Mouse (Mus musculus) macrophage (primary cell): Measurements from ENCODE around the gene Thada. TPM values are rescaled to one million over a fixed set of nuclear protein-coding genes. Genes with fewer than 3 reads are reported as not detected.

Experiments used
- H3K27ac ChIP-seq: fragments of 350-480 bp; formaldehyde crosslinking; 2 replicates; pipeline ENCODE4 v1.9.0; 2021
- H3K36me3 ChIP-seq: fragments of 350-480 bp; formaldehyde crosslinking; 2 replicates; pipeline ENCODE4 v1.9.0; 2021; ENCODE audit errors: inconsistent target
- H3K4me3 ChIP-seq: fragments of 350-480 bp; formaldehyde crosslinking; 2 replicates; pipeline ENCODE4 v1.9.0; 2021; ENCODE audit errors: inconsistent target
- H3K79me2 ChIP-seq: fragments of 350-480 bp; formaldehyde crosslinking; 2 replicates; pipeline ENCODE4 v1.9.0; 2021; ENCODE audit errors: inconsistent target
- WGBS: methylation state at CpG from one replicate; pipeline ENCODE4 v1.1.7; 2026; ENCODE audit warnings: inconsistent platforms; ENCODE audit not compliant: missing documents; 5-methylcytosine and 5-hydroxymethylcytosine counted together
- polyA plus RNA-seq: library from polyadenylated mRNA; stranded (reverse); fragments of 250-400 nt; gene quantifications from 3 replicates; pipeline ENCODE4 v1.2.4, GENCODE M21; 2018; ENCODE audit warnings: inconsistent platforms

Thada gene
- polyA plus RNA-seq, 1 experiment from 2014 or later: 6.0 TPM

DNA sequence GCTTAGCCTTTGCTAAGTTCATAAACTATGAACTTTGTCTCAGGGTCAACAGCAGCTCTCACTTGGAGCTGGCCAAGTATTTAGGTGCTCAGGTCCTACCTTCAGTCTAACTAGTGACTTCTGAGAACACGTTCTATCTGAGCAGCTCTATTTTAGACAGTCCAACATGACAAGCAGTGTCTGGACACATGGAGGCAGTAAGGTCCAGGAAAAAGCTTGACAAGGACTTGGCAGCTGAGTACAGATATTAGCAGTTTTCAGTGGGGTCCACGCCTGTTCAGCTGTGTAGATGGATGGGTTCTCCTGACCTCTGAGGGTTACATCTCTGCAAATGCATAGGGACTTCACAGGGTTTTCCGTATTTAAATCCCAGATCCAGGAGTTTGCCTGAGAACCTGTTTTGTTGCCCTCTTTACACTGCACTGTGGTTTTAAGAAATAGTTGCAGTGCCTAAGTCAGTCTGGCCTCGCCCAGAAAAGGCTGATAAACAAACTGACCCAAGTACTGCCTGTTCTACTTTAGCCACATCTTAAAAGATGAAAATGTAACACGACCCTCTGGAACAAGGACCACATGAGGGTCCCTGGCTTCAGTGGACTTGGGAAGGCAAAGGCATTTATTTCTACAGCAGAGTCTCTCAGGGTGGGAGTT is 200.4 kb downstream of the Thada start:
- H3K27ac ChIP-seq: no peak overlapping the region
- 98% methylated on average over 5 of the region's 5 CpGs for WGBS
- H3K36me3 ChIP-seq: no peaks in the 10 kb centered on the region

DNA sequence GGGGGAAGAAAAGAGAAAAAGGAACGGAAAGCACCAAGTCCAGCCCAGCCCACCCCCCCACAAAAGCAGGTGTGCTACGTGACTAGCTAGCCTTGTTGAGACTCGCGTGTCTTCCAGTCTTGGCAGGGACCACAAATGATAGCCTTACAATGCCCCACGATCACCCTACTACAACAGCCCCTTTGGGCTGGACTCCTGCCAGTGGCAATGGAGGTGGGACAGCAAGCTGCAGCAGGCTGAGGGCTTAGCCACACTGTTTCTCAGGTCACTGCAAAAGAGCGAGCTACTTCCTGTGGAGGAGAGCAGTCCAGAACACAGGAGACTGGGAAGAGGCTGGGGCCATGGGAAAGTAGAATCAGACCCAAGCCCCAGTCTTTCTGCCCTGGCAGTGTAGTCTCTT is 201.7 kb downstream of the Thada start:
- H3K36me3 ChIP-seq: no peaks in the 10 kb centered on the region
- H3K4me3 ChIP-seq: no peak overlapping the region
- WGBS: 85% methylated on average over 3 of the region's 6 CpGs
- no peaks in the 10 kb centered on the region for H3K79me2 ChIP-seq
- no peak overlapping the region for H3K27ac ChIP-seq

More for the DNA sequence above, 200.4 kb downstream of the Thada start:
- Histone ChIP-seq H3K79me2 (no peaks in the 10 kb centered on the region), H3K4me3 (no peak overlapping the region)

DNA sequence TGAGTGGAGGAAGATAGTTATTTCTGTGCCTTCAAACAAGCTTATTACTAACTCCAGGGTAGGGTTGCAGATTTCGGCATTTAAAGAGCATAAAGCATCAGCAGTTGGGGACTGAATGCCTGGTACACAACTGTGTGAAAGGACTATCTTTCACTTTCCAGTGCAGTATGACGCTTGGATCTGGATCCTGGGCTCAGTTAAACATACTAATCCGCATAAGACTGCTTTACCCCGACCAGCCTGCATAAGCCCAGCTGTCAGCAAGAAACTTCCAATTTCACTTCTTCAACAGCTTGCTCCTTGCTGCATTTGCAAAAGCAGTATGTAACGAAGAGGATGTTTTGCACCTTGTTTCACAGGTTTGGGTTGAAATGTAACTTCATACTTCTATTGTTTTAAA is 202.4 kb downstream of the Thada start:
- 81% methylated on average over 5 of the region's 5 CpGs for WGBS
- no peak overlapping the region for H3K4me3 ChIP-seq
- H3K36me3 ChIP-seq: no peaks in the 10 kb centered on the region
- H3K79me2 ChIP-seq: no peaks in the 10 kb centered on the region
- H3K27ac ChIP-seq: no peak overlapping the region

DNA sequence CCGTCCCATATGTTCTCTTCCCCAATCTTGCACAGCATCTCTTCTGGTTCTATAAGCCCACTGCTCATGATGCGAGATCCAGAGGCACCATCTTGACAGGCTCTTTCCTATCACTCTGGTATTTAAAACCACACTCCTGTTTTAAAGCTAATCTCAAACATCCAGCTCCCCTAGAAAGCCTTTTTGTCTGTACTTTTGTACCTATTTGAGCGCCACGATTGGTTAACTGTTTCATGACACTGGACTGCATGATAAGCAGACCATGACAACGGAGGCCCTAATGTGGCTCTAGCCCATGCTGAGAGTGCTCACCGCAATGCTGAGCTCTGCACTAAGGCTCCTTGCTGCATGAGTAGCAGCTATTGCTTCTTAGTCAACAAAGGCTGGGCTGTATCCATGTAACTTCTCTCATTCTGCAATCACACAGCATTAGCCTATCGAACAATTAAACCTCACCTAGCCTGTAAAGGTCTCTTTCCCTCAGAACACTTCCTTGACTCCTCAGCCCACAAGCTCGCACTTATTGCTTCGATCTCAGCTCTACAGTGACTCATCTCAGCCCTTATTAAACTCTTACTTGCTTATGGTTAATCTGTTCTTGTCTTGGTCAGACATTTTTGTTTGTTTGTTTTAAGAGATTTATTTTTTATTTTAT is 203.6 kb downstream of the Thada start:
- 93% methylated on average over 9 of the region's 9 CpGs for WGBS
- no peaks in the 10 kb centered on the region for H3K36me3 ChIP-seq
- no peak overlapping the region for H3K4me3 ChIP-seq
- H3K27ac ChIP-seq: no peak overlapping the region
- H3K79me2 ChIP-seq: no peaks in the 10 kb centered on the region

DNA sequence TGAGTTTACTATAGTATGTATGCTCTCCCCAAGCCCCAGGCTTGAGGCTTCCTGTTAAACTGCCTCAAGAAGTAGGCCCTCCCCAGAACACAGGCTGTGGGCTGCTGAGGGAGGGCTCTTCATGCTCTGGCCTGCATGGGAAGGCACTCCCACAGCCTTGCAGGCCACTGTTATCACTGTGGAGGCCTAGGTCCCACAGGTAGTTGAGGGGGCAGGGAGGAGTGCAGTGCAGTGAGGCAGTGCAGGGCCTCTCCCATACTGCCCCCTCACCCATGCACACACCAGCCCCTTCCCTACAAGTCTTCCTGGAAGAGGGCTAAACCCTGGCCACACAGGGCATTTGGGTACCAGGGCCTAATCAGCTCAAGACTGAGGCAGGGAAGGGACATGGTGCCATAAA is 205.0 kb downstream of the Thada start:
- Histone ChIP-seq H3K79me2 (no peaks in the 10 kb centered on the region), H3K36me3 (no peaks in the 10 kb centered on the region), H3K4me3 (no peak overlapping the region), H3K27ac (no peak overlapping the region)

DNA sequence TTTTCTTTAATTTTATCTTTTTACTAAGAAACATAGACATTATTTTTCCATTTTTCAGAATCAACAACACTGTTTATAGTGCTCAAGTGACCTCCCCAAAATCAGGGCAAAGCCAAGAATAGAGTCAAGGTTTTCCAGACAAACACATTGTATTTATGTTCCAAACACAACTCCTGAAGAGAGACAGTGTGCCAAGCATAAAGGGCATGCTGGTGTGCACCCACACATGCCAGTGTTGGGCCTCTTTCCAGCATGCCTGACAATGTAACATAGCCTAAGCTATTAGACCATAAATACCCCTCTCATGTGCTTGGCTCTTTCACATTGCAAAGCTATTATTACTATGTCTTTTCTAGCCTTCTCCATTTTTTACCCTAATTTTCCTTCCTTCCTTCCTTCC is 205.8 kb downstream of the Thada start:
- Histone ChIP-seq H3K27ac (no peak overlapping the region), H3K4me3 (no peak overlapping the region), H3K79me2 (no peaks in the 10 kb centered on the region), H3K36me3 (no peaks in the 10 kb centered on the region)

DNA sequence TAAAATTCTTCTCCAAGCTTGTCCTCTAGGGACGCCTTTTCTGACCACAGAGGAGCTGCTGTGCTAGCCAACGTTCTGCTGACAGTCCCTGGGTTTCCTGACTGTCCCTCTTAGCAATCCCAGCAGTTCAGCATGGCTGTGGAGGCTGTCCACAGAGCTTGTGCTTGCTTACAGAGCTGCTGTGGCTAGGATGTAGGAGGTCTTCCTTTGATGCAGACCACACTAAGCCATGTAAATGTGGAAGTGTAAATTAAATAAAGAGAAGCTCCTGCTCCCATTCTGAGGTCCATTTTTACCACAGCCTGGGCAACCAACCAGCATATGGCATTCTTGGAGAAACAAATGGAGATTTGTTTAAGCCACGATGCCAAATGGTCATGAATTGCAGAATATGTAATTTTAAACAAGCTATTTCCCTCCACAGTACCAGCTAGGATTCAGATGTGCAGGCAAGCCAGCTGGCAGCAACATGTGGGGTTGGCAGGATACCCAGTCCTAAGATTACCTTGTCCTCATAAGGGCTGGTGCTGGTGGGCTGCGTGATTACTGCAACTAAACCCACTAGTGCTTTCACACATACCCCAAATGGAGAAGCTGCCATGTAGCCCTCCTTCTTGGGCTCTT is 207.3 kb downstream of the Thada start:
- 43% methylated on average over 4 of the region's 4 CpGs for WGBS

DNA sequence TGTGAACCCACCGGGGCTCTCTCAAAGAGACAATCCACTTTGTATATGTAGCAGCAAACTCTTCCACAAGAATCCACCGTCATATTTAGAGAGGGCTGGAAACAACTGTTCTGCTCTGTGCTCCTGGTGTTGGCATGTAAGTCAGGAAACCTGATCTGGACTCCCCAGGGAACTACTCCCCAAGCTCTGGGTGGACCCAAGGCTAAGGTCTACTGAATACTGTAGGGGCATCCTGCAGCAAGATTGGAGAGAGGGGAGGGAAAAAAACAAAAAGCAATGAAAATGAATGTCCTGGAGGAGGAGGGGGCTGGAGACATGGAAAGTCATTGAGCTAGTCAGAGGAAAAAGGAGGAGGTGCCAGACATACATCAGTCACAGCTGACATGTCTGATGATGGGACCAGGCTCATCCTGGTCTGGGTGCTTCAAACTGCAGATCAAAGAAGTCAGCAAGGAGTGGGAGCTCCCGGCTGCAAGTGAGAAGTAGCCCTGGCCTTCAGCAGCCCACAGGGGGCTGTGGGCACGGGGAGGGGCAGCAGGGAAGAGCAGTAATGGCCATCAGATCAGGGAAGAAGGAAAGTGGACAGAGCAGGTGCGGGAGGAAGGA is 208.0 kb downstream of the Thada start:
- Histone ChIP-seq H3K79me2 (no peaks in the 10 kb centered on the region), H3K4me3 (no peak overlapping the region), H3K27ac (no peak overlapping the region), H3K36me3 (no peaks in the 10 kb centered on the region)
- 98% methylated on average over 5 of the region's 5 CpGs for WGBS

More for the DNA sequence above, 207.3 kb downstream of the Thada start:
- H3K36me3 ChIP-seq: no peaks in the 10 kb centered on the region
- H3K27ac ChIP-seq: no peak overlapping the region
- no peaks in the 10 kb centered on the region for H3K79me2 ChIP-seq
- H3K4me3 ChIP-seq: no peak overlapping the region

DNA sequence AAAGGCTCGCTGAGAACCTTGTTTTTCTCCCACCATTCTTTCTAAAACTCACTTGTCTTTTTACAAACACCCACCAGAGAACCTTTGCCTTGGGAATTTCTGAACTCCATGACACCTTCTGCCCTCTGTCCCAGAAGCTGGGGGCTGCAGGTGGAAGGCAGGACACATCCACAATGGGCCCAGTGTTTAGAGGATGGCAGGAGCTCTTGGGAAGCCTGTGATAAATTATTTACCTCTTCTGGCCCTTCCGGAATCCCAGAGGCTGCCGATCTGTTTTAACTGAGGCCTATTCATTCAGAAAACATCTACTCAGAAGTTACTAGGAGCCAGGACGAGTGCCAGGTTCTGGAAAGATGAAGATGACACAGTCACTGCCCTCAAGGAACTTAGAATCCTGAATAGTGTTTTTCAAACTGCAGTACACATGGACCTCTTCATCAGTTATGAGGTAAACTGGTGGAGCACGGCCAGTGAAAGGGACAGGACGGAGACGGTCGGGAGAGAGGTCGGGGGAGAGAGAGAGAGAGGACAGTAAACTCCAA is 209.7 kb downstream of the Thada start:
- peaks cover 8% of the 10 kb centered on the region; the same call in 1 of the 2 replicates for H3K36me3 ChIP-seq
- no peak overlapping the region for H3K4me3 ChIP-seq
- H3K27ac ChIP-seq: no peak overlapping the region
- 97% methylated on average over 8 of the region's 9 CpGs for WGBS
- H3K79me2 ChIP-seq: no peaks in the 10 kb centered on the region

DNA sequence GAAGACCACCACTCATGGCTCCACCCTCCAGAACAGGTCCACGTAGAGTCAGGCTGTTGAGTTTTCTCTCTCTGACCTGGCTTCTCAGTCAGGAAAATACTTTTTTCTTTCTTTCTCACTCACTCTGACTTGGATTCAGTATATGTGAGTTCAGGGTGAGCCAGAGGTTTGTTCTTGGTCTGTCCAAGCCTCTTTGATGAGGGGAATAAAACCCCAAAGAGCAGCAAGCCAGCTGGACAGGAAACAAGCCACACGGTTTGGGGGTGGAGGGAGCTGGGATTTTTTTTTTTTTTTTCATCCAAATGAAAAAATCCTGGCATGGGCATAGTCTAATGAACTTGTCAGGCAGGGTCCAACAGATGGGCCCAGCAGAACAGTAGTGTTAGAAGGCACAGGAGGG is 210.2 kb downstream of the Thada start:
- WGBS: 58% methylated on average over 2 of the region's 2 CpGs
- Histone ChIP-seq H3K36me3 (peaks cover 11% of the 10 kb centered on the region; the same call in 1 of the 2 replicates), H3K27ac (no peak overlapping the region), H3K4me3 (no peak overlapping the region), H3K79me2 (no peaks in the 10 kb centered on the region)

DNA sequence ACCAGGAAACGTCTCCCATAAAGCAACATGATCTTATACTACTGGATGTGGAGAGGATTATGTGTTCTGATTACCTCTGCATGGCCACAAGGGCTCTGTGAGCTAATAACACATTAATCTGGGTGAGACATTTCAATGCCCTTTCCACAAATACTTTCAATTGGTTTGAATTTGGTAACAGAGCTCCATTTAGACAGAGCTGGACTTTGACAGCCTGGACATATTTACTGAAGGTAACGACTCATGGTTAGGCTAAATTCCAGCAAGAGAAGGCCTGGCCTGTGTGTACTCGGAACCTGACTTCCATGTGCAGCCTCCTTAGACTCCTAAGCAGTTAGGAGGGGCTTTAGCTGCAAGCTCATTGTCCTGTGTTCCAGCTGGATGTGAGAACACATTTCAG is 214.6 kb downstream of the Thada start:
- Histone ChIP-seq H3K4me3 (no peak overlapping the region), H3K79me2 (no peaks in the 10 kb centered on the region), H3K27ac (no peak overlapping the region), H3K36me3 (peaks cover 11% of the 10 kb centered on the region; the same call in 1 of the 2 replicates)
- WGBS: 97% methylated on average over 3 of the region's 3 CpGs

DNA sequence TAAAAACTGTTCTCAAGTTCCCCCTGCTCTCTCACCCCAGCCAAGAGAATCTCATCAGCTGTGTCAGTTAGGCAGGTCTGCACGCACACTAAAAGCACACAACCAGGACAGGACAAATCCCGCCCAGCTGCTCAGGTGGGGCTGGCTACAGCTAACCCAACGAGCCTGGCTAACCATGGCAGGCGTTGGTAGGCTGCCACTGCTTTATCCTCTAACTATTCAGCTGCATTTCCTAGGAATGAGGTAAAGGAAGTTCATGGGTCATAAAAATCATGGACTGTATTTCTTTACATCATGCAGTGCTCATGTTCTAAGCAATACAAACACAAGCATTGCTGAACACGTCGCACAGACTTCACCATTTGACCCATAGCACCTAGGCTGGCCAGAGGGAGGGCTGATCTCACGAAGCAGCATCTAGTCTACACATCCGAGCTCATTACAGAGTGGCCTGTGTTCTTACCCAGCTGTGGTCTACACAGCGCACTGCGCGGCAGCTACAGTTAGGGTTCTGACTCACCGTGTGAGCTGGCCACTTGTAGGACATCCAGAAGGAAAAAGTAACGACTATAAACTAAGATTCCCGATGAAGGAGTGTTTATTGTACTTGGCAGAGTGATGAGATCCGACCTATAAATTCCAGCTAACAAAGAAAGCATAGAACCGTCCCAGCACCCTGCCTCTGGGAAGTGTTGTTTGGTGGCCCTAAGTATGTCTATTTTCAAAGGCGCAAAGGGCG is 221.7 kb downstream of the Thada start:
- Histone ChIP-seq H3K4me3 (no peak overlapping the region), H3K27ac (no peak overlapping the region), H3K36me3 (no peaks in the 10 kb centered on the region), H3K79me2 (no peaks in the 10 kb centered on the region)
- WGBS: 95% methylated on average over 16 of the region's 18 CpGs

DNA sequence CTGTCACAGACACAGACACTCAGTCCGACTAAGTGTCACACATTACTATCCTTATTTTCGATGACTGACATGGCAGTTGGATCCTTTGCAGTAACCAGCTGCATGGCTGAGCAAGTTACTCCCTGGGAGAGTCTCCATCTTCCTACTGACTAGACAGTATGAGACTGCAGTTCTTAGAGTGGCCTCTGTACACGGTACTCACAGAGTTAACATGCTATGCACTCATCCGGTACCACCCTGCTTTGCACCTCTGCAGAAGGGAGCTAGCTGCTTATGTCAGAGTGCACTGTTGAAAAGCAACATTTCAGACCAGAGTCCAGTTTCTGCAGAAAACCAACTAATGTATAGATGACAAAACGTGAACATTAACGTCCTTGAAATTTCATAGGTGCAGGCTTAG is 222.2 kb downstream of the Thada start:
- 87% methylated on average over 6 of the region's 6 CpGs for WGBS
- H3K4me3 ChIP-seq: no peak overlapping the region
- H3K36me3 ChIP-seq: no peaks in the 10 kb centered on the region
- H3K79me2 ChIP-seq: no peaks in the 10 kb centered on the region
- no peak overlapping the region for H3K27ac ChIP-seq

DNA sequence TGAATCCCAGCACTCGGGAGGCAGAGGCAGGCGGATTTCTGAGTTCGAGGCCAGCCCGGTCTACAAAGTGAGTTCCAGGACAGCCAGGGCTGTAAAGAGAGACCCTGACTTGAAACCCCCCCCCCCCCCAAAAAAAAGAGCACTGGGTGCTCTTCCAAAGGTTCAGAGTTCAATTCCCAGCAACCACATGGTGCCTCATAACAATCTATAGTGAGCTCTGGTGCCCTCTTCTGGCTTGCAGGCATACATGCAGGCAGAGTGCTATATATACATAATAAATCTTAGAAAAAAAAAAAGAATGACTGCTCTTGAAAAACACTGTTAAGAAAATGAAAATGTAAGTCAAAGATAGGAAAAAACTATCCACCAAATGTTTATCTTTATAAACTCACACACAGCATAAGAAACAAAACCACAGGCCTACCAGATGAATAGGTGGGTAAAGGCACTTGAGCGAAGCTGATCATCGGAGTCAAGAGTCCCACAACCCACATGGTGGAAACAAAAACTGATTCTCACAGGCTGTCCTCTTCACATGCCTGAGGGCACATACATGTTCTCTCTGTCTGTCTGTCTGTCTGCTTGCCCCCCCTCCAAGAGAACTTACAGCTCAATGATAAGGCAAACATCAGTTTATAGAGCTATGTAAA is 224.6 kb downstream of the Thada start:
- no peaks in the 10 kb centered on the region for H3K36me3 ChIP-seq
- H3K79me2 ChIP-seq: no peaks in the 10 kb centered on the region
- 98% methylated on average over 6 of the region's 6 CpGs for WGBS
- no peak overlapping the region for H3K4me3 ChIP-seq
- H3K27ac ChIP-seq: no peak overlapping the region
